Comparison of ENCODE assay signal across 8 mouse cellular contexts in the genomic region with DNA sequence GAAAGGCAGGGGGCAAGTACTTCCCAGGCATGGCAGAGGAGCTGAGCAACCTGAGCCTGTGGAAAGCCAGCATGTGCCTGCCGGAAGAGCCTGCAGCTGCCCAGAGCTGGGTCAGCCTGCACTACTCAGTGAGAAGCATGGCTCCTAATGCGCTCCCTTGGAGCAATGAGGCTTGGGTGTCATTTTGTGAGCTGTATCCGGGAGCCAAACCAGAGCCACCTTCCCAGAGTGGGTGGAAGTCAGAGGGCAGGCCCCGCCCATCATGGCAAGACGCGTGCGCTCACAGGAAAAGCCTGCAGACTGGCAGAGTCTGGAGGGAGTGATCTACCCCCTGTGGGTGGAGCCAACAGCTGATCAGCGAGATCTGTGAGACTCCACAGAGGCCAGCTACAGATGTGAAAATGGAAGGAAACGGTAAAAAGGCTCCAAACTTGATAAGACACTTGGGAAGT.
DNase-seq lines count a peak whose midpoint lies in the region; ATAC-seq and TF ChIP-seq lines count a peak whose summit lies in the region.

No protein-coding gene starts in this region.

- WGBS in forebrain, postnatal 0 days, result 1% methylated on average over 9 of the region's 9 CpGs
- WGBS in hindbrain, embryonic 12.5 days, result 1% methylated on average over 9 of the region's 9 CpGs
- under 1% methylated on average over 9 of the region's 9 CpGs for WGBS in limb, embryonic 14.5 days
- WGBS in midbrain, embryonic 15.5 days, result under 1% methylated on average over 9 of the region's 9 CpGs
- WGBS in stomach, embryonic 15.5 days, result under 1% methylated on average over 9 of the region's 9 CpGs

- no peak overlapping the region for H3K4me3 ChIP-seq in forebrain, postnatal 0 days (ENCODE audit: low read depth, low read length)
- peak overlapping the region; percentile 32 for H3K4me3 ChIP-seq in hindbrain, embryonic 12.5 days
- H3K4me3 ChIP-seq in limb, embryonic 14.5 days (replicated peaks; ENCODE audit: low read length), result peak overlapping the region; percentile 26
- H3K4me3 ChIP-seq in midbrain, embryonic 15.5 days, result peak overlapping the region; percentile 39
- peak overlapping the region; percentile 37 for H3K4me3 ChIP-seq in stomach, embryonic 15.5 days (replicated peaks)

- no peak for TF ChIP-seq CTCF in brain, embryonic 14.5 days (IDR thresholded peaks at IDR 0.05; ENCODE audit: borderline replicate concordance, extremely low read depth, insufficient read depth, insufficient read length)
- TF ChIP-seq CTCF in forebrain, postnatal 0 days (IDR thresholded peaks at IDR 0.05; ENCODE audit: low read depth), result no peak

- peak; percentile 19 for DNase-seq in layer of hippocampus, adult 9-11 months
- no peak for DNase-seq in layer of hippocampus, postnatal 25 days (ENCODE audit: extremely low spot score in 1 of 2, low spot score in 1 of 2)
- DNase-seq in brain, embryonic 14.5 days (ENCODE audit: low read depth), result peak; percentile 83
- DNase-seq in forebrain, postnatal 0 days, result peak; percentile 17
- peak; percentile 74 for DNase-seq in limb, embryonic 14.5 days (ENCODE audit: low spot score)

- no peak overlapping the region for H3K9ac ChIP-seq in forebrain, postnatal 0 days
- peak overlapping the region; percentile 24; the same call in 1 of the 2 replicates for H3K9ac ChIP-seq in hindbrain, embryonic 12.5 days
- peak overlapping the region; percentile 45; the same call in 1 of the 2 replicates for H3K9ac ChIP-seq in limb, embryonic 14.5 days (ENCODE audit: low read depth, low read length, severe bottlenecking)
- H3K9ac ChIP-seq in midbrain, embryonic 15.5 days, result peak overlapping the region; percentile 43
- H3K9ac ChIP-seq in stomach, embryonic 15.5 days, result no peak overlapping the region

- H3K9me3 ChIP-seq in forebrain, postnatal 0 days (ENCODE audit: low read length), result no peaks in the 10 kb centered on the region
- no peaks in the 10 kb centered on the region for H3K9me3 ChIP-seq in hindbrain, embryonic 12.5 days (replicated peaks)
- H3K9me3 ChIP-seq in limb, embryonic 14.5 days (ENCODE audit: control insufficient read depth, low read length), result no peaks in the 10 kb centered on the region
- H3K9me3 ChIP-seq in midbrain, embryonic 15.5 days, result no peaks in the 10 kb centered on the region
- no peaks in the 10 kb centered on the region for H3K9me3 ChIP-seq in stomach, embryonic 15.5 days

- no peaks in the 10 kb centered on the region for H3K4me1 ChIP-seq in forebrain, postnatal 0 days (ENCODE audit: insufficient read depth)
- peaks cover 4% of the 10 kb centered on the region; the same call in 1 of the 2 replicates for H3K4me1 ChIP-seq in hindbrain, embryonic 12.5 days
- no peaks in the 10 kb centered on the region for H3K4me1 ChIP-seq in limb, embryonic 14.5 days (ENCODE audit: control insufficient read depth, insufficient read depth, low read length)
- H3K4me1 ChIP-seq in midbrain, embryonic 15.5 days, result peaks cover 4% of the 10 kb centered on the region; the same call in 1 of the 2 replicates
- no peaks in the 10 kb centered on the region for H3K4me1 ChIP-seq in stomach, embryonic 15.5 days

- H3K27ac ChIP-seq in forebrain, postnatal 0 days (ENCODE audit: low read depth, low read length), result no peak overlapping the region
- H3K27ac ChIP-seq in hindbrain, embryonic 12.5 days, result no peak overlapping the region
- no peak overlapping the region for H3K27ac ChIP-seq in limb, embryonic 14.5 days (replicated peaks; ENCODE audit: low read depth, low read length)
- 0 out of 2 replicates have a peak overlapping the region, but pooled peaks have one; percentile 48 for H3K27ac ChIP-seq in midbrain, embryonic 15.5 days
- no peak overlapping the region for H3K27ac ChIP-seq in stomach, embryonic 15.5 days

- no peaks in the 10 kb centered on the region for H3K36me3 ChIP-seq in forebrain, postnatal 0 days (ENCODE audit: insufficient read depth)
- H3K36me3 ChIP-seq in hindbrain, embryonic 12.5 days, result no peaks in the 10 kb centered on the region
- no peaks in the 10 kb centered on the region for H3K36me3 ChIP-seq in limb, embryonic 14.5 days (ENCODE audit: control insufficient read depth, insufficient read depth, low read length)
- H3K36me3 ChIP-seq in midbrain, embryonic 15.5 days (replicated peaks), result no peaks in the 10 kb centered on the region
- H3K36me3 ChIP-seq in stomach, embryonic 15.5 days, result no peaks in the 10 kb centered on the region

- H3K4me2 ChIP-seq in forebrain, postnatal 0 days (ENCODE audit: low read depth), result peak overlapping the region; percentile 35
- H3K4me2 ChIP-seq in hindbrain, embryonic 12.5 days (replicated peaks), result peak overlapping the region; percentile 54
- peak overlapping the region; percentile 54 for H3K4me2 ChIP-seq in limb, embryonic 14.5 days (replicated peaks; ENCODE audit: low read depth, low read length, severe bottlenecking)
- peak overlapping the region; percentile 59 for H3K4me2 ChIP-seq in midbrain, embryonic 15.5 days
- H3K4me2 ChIP-seq in stomach, embryonic 15.5 days, result peak overlapping the region; percentile 68

- no peak for TF ChIP-seq POLR2A in brain, embryonic 14.5 days (IDR thresholded peaks at IDR 0.05; ENCODE audit: borderline replicate concordance, extremely low read depth, insufficient read depth, insufficient read length, poor library complexity, severe bottlenecking)
- TF ChIP-seq POLR2A in limb, embryonic 14.5 days (IDR thresholded peaks at IDR 0.05; ENCODE audit: borderline replicate concordance, extremely low read depth, insufficient read depth, insufficient read length), result no peak

- peak; percentile 91 for ATAC-seq in forebrain, postnatal 0 days
- ATAC-seq in hindbrain, embryonic 12.5 days (ENCODE audit: low FRiP score), result peak; percentile 93
- ATAC-seq in limb, embryonic 14.5 days (ENCODE audit: low FRiP score, low read depth), result peak; percentile 89
- ATAC-seq in midbrain, embryonic 15.5 days (replicated peaks), result peak; percentile 96
- ATAC-seq in stomach, embryonic 15.5 days (ENCODE audit: insufficient read depth, low FRiP score, low read depth), result peak; percentile 96

- no peaks in the 10 kb centered on the region for H3K27me3 ChIP-seq in forebrain, postnatal 0 days (ENCODE audit: insufficient read depth, low read length)
- no peaks in the 10 kb centered on the region for H3K27me3 ChIP-seq in hindbrain, embryonic 12.5 days
- H3K27me3 ChIP-seq in limb, embryonic 14.5 days (ENCODE audit: control insufficient read depth, insufficient read depth, low read length), result no peaks in the 10 kb centered on the region
- no peaks in the 10 kb centered on the region for H3K27me3 ChIP-seq in midbrain, embryonic 15.5 days (replicated peaks)
- no peaks in the 10 kb centered on the region for H3K27me3 ChIP-seq in stomach, embryonic 15.5 days (replicated peaks)

Comparison
In these comparisons a context has a peak if more than half of its experiments do, and no peak if none do; other contexts are left out.
1. DNase-seq: peak in layer of hippocampus, adult 9-11 months (single experiment), brain, embryonic 14.5 days (single experiment), forebrain, postnatal 0 days (single experiment) and limb, embryonic 14.5 days (single experiment); none in layer of hippocampus, postnatal 25 days (0 of 2).
2. H3K9ac ChIP-seq: peak in hindbrain, embryonic 12.5 days (single experiment), limb, embryonic 14.5 days (single experiment) and midbrain, embryonic 15.5 days (single experiment); none in forebrain, postnatal 0 days (single experiment) and stomach, embryonic 15.5 days (single experiment).
3. Peak in every context shown above with its lines, with median percentiles within 50 percentile points of each other: ATAC-seq and H3K4me2 ChIP-seq.